Mouse (Mus musculus): Measurements from ENCODE around the gene Rab23.
"Not testable (repeated sequence)": the region's sequence is repeated elsewhere in the genome, so short reads cannot be mapped to it uniquely, and the experiment has no call there.

Rab23 gene

DNA sequence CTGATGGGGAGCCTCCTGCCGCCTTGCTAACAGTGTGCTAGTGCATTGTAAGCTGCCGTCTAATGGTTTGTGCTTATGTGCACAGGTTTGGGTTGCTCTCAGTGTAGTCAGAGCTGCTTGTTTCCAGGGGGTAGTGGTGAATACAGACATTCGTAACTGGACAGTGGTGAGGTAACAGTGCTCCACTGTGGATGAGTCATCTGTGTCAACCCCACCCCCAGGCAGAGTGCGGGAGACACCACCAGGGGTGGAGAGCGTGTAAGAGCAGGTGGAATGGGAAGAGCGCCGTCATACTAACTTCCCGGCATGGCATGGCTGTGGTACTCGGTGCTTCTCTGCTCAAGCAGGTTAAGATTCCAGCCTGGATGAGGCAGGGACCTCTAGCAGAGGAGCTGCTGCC is 13.4 kb downstream of the Rab23 start:
- DNase-seq (ENCODE audit: low spot score in 2 of 2) = no peak

DNA sequence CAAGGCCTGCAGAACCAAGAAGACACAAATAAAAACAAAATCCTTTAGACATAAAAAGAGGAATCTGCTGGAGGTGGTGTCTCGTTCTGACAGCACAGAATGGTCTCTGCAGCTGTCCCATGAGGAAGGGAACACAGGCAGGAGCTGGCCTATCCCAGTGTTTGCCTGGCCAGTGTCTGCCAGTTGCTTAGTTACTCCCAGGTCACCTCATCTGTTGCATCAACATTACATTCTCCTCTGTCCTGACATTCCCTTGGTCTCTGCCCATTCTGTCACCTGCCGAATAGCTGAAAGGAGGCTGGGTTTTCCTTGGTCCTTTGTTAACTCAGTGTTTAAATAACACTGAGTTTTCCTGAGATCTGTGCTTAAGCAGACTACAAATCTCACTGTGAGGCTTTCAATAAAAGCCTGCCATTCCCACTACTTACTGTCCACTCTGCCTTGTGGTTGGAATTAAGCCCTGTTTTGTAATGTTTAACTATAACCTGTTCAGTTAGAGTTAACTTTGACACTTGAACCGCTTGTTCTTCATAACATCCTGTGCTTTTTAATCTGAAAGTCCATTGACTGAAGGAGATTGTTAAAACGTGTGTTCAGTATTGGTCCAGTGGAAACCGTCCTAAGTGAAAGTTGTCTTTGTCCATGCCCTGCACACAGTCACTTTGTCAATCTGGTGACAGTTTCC is 14.5 kb downstream of the Rab23 start:
- DNase-seq (ENCODE audit: low spot score in 2 of 2) = no peak

DNA sequence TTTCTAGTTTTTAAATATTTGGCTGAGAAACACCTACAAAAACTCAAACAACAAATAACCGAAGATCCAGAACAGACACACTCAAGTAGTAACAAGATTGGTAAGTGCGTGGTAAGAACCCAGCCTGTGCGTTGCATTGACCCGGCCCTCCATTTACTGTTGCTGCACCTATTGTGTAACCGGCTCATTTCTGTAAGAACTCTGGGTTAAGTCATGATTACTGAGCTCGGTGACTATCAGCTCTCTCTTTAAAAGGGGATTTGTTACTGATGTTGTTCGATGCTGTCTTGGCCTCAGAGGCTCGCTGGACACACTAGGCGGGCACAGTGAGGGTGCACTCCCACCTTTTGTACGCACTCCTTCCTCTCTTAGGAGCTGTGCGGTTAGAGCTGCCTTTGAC is 18.6 kb downstream of the Rab23 start:
- no peak for DNase-seq (ENCODE audit: low spot score in 2 of 2)

DNA sequence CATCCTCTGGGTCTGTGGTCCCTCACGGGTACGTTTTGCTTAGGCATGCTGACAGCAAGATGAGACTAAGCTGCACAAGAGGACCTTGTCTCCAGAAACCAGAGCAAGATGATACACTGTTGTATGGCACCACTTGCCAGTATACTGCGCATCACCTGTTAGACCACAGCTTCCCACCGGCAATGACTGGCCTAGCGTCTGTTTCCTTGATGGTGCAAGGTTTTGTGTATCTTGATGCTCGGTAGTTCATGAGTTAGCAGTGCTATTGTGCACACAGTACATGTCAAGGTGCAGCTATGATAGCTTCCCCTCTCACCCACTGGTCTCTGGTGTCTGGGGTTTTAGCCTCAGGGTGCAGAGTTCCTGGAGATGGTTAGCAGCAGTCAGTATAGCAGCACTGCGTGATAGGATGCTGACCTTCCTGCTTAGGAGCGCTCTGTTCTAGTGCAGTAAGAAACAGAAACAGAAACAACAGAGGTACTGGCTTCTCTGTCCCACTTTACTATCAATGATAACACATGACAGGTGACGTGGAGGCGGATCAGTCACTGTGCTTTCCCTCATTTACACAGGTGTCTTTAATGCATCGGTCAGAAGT is 19.1 kb downstream of the Rab23 start:
- no peak for DNase-seq (ENCODE audit: low spot score in 2 of 2)

DNA sequence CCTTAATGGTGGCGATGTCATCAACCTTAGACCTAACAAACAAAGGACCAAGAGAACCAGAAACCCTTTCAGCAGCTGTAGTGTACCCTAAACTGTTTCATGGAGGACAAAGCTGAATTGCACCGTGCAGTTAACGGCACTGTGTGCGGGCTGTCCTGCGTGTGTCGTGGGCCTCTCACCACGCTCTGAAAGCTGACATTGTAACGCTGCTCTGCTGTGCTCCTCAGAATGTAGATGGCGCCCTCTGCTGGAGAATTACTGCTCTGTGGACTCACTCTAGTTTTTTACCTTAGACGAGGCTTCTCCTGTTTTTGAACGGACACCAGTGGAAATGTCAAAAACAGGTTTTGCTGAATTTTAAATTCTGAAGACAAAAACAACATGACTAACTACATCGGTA is 19.6 kb downstream of the Rab23 start:
- DNase-seq (ENCODE audit: low spot score in 2 of 2) = peak; percentile 17 to 70

DNA sequence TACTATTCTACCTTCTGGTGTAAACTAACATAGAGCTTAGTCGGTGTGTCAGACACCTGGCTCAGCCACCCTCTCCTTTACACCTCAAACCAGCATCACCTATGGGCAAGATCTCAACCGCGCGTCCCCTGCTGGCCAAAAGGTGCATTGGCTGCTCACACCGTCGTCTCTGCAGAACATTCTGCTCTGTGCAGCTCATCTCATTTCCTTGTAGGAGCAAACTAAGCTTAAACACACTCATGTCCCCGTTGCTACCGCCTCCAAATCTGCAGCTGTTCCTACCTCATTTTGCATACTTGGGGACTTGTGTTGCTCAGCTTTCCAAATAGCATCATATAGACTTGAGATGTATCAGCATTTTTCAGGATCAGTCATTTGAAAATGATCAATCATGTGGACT is 23.2 kb downstream of the Rab23 start:
- DNase-seq (ENCODE audit: low spot score in 2 of 2) = no peak

DNA sequence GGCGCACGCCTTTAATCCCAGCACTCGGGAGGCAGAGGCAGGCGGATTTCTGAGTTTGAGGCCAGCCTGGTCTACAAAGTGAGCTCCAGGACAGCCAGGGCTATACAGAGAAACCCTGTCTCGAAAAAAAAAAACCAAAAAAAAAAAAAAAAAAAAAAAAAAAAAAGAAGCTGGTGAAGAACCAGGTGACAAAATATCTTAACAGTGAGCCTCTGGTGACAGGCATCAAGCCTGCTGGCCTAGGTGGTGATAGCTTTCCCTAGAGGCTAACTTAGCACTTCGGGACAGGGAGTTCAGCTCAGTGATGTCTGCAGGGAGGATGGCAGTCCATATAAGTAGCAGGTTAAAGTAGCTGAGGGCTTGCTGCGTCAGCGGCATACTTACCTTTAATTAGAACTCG is 25.1 kb downstream of the Rab23 start:
- DNase-seq (ENCODE audit: low spot score in 2 of 2) = not testable (repeated sequence)

DNA sequence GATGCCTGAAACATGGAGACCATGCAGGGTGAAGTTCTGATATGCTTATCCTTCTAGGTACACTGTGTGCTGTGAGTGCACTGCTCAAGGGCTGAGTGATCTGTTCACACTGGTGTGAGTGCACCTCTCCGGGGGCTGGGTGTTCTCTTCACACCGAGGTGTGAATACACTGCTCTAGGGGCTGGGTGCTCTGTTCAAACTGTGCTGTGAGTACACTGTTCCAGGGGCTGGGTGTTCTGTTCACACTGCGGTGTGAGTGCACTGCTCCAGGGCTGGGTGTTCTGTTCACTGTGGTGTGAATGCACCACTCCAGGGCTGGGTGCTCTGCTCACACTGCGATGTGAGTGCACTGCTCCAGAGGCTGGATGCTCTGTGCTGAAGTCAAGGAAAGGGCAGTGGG is 26.2 kb downstream of the Rab23 start:
- DNase-seq (ENCODE audit: low spot score in 2 of 2) = no peak

DNA sequence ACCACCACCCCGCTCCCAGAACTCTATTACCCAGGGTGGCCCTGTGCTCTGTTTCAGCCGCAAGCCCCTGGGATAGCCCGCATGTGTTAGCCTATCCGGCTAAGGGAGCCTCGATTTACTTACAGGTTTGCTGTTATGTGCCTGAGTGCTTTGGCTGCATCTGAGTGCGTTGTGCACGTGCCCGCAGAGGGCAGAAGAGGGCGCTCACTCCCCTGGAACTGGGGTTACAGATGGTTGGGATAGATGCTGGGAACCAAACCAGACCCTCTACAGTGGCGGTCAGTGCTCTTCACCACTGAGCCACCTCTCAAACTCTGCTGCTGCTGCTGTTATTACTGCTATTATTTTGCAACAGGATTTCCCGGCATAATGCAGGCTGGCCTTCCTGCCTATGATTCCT is 29.4 kb downstream of the Rab23 start:
- no peak for DNase-seq (ENCODE audit: low spot score in 2 of 2)

DNA sequence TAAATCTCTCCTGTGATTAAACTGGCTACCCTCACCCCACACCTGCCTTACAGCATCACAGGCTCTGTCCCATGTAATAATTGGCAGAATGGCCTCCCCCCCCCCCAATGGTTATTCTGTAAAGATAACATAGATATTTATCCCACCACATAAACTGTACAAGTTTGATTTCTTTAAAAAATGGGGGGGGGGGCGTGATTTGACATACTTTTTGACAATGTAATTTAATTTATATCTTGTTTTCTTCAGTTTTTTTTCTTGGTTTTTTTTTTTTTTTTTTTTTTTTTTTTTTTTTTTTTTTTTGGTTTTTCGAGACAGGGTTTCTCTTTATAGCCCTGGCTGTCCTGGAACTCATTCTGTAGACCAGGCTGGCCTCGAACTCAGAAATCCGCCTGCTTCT is 30.0 kb downstream of the Rab23 start:
- not testable (repeated sequence) for DNase-seq (ENCODE audit: low spot score in 2 of 2)

DNA sequence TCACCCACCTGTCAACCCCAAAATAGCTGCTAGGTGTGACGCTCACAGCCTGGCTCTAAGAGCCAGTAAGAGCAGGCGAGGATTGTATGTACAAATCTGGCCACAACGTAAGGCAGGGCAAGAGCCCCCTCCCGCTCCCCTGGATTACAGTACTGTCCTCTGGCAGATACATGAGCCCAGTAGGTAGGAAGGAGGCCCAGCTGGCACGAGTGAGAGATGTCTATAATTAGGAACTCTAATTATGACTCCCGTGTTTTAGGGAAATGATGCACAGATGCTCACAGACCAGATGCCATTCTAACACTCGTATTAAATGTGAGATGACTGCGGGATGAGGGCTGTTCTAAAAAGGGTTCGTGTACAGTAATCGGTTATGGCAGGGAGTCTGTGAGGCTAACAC is 31.6 kb downstream of the Rab23 start:
- peak; percentile 27 to 46 for DNase-seq (ENCODE audit: low spot score in 2 of 2)

DNA sequence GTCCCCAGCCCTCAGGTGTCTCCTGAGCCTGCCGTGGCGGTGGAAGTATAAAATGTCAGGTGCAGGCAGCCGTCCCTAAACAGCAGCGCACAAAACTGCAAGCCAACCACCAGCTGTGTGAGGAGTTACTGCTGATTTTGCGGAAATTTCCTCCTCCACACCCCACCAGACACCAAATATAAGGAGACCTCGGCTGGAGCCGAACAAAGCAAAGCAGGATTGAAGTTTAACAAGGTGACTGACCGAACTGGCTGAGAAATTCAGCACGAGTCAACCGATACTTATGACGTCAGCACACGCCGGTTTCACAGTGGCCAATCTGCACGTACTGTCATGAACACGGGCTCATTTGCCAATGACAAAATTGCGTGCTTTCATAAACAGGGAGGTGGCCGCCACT is 34.4 kb downstream of the Rab23 start:
- DNase-seq (ENCODE audit: low spot score in 2 of 2) = no peak

DNA sequence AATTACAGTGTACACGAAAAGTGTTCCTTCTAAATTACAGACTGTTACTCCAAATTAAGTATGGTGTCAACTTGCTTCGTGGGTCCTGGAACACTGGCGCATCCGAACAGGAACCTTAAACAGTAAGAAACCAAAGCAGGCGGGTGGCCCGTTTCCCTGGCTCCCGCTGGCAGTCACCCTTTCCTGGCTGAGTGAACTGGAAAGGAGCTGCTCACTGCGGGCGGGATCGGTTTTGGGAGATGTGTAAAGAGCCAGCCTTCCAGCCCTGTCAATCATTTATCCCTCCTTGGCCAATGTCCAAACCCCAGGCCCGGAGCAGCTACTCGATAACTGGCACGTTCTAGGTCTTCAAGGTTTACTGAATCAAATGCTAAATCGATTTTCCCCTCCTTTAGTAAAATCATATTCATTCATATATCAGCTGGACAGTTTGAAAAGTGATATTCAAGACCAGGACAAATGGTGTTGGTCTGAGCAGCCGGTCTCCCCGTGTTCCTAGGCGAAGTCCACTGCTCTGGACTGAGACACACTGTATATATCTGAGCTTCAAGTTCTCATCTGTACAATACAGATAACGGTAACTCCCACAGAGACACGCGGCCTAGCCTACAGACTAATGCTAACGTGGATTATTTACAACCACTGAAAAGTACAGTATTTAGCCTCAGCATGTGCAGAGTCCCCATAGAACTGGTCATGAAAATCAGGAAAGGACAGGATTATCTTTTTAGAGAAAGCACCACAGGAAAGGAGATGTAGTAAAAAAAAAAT is 35.5 kb downstream of the Rab23 start:
- DNase-seq (ENCODE audit: low spot score in 2 of 2) = no peak

DNA sequence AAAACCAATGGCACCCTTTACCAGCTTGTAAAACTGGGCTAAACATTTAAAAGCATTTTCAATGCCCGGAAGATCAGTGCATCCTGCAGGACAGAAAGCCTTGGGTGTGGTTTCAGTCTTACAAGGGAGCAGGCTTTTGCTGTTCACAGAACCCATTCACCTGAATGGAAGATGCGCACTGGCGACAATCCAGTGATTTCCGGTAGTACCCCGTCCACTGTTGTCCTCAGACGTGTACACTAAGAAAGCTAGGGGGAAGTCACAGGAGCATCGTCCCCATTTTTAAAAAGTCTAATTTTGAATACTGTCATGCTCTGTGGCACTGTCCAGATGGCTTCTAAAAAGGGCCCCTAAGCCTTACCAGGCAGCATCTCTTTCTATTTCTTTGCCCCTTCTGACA is 36.1 kb downstream of the Rab23 start:
- no peak for DNase-seq (ENCODE audit: low spot score in 2 of 2)

DNA sequence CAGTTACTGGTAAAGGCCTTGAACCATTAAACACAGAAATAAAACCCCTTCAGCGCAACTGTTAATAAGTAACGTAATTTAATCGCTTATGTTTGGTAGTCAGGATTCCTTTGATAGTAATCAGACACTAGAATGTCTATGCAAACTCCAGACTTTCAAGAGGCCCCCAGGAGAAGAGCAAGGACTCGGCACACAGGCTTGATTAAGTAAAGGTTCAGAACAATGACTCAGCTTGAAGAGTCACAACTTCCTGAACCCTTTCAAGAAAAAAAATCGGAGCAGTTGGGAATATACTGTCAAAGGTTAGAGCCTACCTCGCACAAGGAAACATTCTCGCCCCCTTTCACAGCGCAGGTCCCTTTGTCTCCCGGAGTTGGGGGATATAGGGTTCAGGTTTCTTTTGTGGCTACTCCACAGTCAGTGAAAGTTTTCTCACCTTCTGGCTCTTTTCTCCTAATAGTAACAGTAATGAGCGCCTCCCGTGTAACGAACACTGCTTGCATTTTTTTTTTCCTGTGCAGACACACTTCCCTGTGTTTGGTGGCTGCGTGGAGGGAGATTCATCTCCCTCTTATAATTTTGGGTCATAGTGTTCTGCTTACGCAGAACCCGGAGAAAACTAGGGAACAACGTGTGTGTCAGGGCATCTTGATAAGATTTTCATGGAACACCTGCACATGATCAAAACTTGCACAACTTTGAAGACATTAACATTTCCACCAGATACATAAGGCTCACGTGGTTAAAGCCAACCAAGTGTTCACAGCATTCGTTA is 36.8 kb downstream of the Rab23 start:
- DNase-seq (ENCODE audit: low spot score in 2 of 2) = no peak

DNA sequence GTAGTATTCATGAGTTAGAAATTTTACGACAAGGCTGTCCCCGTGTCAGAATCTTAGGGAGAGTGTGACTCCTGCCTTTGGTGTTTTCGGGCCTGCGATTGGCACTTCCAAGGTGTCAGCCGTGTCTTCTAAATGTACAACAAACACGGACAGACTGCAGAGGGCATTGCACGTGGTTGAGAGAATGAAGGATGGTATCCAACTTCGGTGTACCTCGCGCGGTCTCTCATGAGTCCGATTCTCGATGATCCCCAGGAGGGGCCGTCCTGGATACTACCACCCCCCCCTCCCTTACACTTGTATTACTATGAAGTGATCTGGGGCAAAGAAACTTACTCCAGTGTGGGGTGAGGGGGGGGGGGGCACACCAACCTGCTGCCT is 37.3 kb downstream of the Rab23 start:
- DNase-seq (ENCODE audit: low spot score in 2 of 2) = no peak

DNA sequence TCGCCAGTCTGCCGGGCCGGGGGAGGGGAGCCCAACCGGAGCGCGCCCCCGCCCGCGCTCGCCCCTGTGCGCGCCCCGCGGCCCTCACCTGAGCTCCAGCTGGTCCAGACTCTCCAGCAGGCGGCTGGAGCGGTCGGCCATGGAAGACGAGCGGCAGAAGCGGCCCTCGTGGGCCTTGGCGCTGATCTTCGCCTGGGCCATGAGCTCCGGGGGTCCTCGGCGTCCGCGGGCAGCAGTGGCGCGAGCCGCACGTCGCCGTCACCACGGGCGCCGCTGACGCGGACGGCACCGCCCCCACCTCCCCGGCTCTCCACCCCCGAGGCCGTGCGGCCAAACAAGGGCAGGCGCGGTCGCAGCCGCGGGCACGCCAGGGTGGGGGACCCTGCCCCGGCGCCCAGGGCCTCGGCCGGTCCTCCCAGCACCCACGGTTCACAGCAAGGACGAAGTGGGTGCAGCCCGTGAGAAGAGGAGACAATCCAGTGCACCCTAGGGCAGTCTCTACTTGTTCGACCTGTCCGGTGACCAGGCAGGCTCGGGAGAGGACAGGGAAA is 37.9 kb downstream of the Rab23 start, which contains the start of gene Bag2:
Gene Bag2, minus strand, starts transcription at position 305 of the 551 bp plus-strand sequence.
- peak; percentile 60 for DNase-seq (ENCODE audit: low spot score in 2 of 2)

DNA sequence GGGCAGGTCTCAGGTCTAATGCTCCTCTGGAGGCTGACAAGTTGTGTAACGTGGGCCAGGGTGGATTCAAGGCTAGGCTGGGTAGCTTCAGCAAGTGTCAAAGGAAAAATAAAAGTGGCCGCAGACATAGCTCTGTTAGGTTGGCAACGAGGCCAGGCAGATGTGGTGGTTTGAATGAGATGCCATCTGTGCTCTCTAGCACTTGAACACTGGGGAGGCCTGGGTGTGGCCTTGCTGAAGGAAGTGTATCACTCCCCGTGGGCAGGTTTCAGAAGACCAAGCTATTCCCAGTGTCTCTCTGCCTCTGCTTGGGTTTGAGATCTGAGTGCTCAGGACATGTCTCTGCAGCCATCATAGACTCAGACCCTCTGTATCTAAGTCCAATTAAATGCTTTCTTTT is 38.8 kb downstream of the Rab23 start:
- no peak for DNase-seq (ENCODE audit: low spot score in 2 of 2)

DNA sequence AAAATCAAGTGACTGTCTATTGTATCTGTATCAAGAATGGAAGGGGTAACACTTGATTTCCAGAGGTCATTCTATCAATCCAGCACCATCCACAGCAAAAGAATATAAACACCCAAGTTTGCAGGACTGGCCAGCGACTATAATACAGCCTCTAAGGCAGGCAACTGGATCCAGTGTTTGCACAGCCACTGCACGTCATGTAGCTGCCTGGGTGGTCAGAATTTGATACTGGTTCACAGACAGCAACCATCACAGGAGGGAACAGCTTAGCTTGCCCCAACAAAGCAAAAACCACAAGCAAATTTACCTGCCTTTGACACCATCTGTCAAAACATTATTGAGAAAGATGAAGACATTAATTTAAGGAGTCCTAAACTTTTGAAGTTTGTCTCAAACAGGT is 44.1 kb downstream of the Rab23 start:
- DNase-seq (ENCODE audit: low spot score in 2 of 2) = no peak

DNA sequence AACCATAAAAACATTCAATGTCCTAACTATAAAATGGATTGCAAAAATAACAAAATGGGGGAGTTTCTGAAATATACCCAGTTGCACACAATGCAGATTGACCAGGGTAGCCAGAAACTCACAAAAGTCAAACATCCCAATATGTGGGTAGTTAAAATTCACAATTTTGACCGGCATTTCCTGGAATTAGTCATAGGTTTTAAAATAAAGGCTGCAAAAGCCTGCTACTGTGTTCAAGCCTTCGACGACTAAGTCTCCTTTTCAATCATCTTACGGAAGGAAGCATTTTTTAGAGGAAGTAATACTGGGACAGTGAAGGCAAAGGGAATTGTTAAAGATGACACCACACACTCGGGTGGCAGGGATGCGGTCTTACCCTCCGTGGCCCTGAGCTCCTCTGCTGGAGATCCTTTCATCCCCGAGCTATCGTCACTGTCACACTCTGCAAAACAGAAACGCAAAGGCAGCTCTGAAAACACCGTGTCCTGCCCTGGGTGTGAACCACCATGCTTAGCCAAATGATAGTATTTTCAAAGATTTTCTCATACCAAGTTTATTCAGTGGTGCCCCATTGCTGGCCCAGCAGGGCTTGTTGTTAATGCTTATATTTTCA is 45.9 kb downstream of the Rab23 start:
- DNase-seq (ENCODE audit: low spot score in 2 of 2) = no peak
